Mouse (Mus musculus): ENCODE results near the gene Hist2h2aa1. TPM values are rescaled to one million over a fixed set of nuclear protein-coding genes. Genes with fewer than 3 reads are reported as not detected.
"Not testable (repeated sequence)": the region's sequence is repeated elsewhere in the genome, so short reads cannot be mapped to it uniquely, and the experiment has no call there.

Hist2h2aa1 gene
- total RNA-seq, 2 experiments from 2014 or later = 19.2 TPM; not detected in 1

DNA sequence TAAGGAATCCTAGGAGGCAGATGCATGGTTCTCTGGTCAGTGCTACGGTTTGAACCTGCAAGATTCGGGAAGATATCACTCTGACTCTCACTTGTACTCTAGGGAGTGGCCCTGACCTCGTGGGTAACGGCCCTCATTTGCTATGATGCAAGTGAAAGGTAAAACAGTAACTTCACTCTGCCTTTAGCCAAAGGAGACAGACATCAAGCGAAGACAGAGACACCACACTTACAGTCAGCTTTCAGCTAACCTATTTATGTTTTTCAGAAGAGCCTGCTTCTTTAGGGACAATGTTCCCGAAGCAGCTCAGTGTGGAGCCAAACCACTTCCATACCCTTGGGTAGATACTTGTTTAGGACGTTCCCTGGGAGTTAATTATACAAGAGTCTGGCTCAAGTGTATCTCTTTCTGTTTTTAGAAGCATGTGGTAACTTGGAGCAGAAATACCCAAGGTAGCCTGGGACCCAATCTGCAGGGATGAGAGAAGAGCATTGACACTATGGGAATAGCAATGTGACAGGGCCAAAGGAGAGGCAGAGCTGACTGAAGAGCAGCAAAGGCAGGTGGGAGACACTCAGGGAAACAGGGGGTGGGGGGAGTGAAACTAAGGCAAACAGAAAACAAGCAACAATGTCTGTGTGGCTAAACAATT lies 1.2 kb upstream of the Hist2h2aa1 start:
- DNase-seq (ENCODE audit: extremely low spot score in 1 of 2, low spot score in 2 of 2) = no peak
- intact Hi-C loops (cut with DNase I) = no loop called here
- no peak for TF ChIP-seq CTCF (IDR thresholded peaks at IDR 0.05)
- Histone ChIP-seq H3K4me3 (peak overlapping the region; percentile 83), H3K27ac (peak overlapping the region; percentile 100)

DNA sequence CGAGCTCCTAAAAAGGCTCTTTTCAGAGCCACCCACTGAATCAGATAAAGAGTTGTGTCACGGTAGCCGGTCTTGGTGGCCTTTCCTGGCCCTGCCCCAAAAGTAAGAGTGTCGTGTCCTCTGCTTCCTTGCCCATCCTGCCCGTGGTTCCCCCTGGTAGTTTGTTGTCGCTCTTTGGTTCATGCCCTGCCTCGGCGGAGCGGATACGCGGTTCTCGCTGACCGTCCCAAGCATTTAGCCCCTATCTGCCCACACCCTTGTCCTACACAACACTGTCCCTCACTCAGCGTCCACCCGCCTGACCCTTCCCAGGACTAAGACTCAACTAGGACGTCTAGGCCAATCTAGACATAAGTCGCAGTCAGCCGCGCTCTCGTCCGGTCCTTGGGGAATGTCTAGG lies 721 bp downstream of the Hist2h2aa1 start:
- intact Hi-C loops (cut with DNase I); H3K27ac ChIP-seq; DNase-seq (ENCODE audit: extremely low spot score in 1 of 2, low spot score in 2 of 2): not testable (repeated sequence)
- 0 out of 2 replicates have a peak overlapping the region, but pooled peaks have one; percentile 28 for H3K4me3 ChIP-seq

DNA sequence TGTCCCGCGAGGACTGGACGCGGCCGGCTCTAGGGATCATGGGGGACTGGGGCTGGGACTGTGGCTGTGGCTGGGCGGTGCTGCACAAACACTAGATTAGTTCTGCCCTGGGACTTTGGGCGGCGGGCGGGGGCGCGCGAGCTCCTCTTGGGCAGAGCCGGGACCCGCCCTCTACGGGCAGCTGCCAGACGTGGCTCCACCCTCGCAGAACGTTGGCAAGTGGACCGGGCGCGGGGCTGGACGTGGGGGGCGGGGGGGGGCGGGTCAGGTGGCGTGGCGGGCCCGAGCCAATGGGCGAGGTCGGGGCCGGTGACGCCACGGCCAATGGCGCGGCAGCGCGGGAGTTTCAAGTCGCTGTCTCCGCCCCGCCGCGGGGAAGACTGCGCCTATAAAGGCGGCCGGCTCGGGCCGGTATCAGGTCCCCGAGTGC lies 1.1 kb downstream of the Hist2h2aa1 start, which contains the start of gene Hist2h3c1:
Gene Hist2h3c1 (plus strand): TSS at position 259 of the 430 bp plus-strand sequence.
- DNase-seq (ENCODE audit: extremely low spot score in 1 of 2, low spot score in 2 of 2); H3K27ac ChIP-seq; intact Hi-C loops (cut with DNase I): not testable (repeated sequence)
- 0 out of 2 replicates have a peak within 1 kb of the TSS, but pooled peaks have one; percentile 28 for H3K4me3 ChIP-seq

DNA sequence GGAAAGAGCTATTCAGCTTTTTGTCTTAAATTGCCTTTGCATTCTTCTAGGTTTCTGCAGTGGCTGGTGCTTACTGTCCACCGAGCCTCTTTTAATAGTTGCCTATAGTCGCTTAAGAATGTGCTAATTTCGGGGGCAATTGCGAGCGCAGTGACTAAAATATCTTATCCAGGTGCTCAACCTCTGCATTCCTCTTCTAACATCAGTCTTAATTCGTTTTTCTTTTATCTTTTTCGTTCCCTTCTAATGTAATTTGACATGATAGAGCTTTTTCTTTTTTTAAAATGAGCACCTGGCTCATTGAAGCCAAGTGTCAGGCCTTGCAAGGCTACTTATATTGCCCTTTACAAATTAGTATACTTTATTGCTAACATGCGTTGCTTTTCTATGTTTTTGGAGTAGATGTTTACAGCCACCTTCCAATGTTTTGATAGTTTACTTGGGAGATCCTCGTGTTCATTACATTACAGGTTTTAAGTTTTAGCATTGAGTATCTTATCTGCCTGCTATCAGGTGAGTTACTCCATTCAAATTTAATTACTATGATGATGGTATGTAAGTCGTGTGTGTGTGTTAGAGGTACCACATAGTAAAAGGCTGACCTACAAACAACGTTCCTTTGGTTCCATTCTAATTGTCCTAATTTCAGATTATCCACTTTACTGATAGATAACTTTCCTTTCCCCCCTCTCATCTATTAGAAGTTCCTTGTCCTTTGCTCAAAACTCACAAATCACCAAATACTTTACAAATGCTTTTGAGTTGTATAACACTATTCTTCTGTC lies 2.3 kb downstream of the Hist2h2aa1 start:
- no peak for TF ChIP-seq CTCF (IDR thresholded peaks at IDR 0.05)
- intact Hi-C loops (cut with DNase I) = no loop called here
- no peak for DNase-seq (ENCODE audit: extremely low spot score in 1 of 2, low spot score in 2 of 2)
- Histone ChIP-seq H3K27ac (no peak overlapping the region), H3K4me3 (no peak overlapping the region)

DNA sequence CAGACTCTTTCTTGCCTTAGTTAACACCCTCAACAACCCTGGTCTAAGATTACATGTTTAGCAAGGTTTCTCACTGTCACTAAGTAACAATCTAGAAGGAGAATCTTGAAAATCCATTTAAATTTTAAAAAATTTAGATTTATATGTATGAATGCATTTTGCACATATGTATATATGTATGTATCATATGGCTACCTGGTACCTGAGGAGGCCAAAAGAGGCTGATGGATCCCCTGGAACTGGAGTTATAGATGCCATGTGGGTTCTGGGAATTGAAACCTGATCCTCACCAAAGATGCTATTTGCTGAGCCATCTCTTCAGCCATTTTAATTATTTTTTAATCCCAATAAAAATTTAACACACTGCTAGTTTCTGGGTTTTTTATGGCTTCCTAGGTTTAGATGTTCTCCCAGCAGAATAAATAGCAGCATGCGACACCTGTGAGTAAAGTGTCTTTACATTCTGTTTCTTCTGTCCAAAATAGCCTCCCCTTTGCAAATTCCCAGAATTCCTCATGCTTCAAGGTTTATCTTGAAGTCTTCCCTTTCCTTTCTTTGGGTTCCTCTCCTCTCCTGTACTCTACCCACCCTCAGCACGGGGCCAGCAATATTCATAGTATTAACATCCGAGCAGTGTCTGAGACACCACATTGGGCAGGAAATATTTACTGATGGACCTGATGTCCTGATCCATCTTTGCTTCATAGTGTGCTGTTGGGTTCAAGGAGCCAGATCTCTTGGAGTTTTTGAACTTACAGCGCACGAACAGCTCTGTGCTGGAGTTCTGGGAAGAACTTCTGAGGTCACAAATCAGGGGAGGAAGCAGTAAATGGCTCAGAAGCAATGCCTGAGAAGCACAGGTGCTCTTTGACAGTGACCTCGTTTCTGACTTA lies 3.1 kb downstream of the Hist2h2aa1 start:
- no peak for TF ChIP-seq CTCF (IDR thresholded peaks at IDR 0.05)
- DNase-seq (ENCODE audit: extremely low spot score in 1 of 2, low spot score in 2 of 2) = no peak
- intact Hi-C loops (cut with DNase I) = no loop called here
- H3K4me3 ChIP-seq = no peak overlapping the region
- H3K27ac ChIP-seq = no peak overlapping the region

DNA sequence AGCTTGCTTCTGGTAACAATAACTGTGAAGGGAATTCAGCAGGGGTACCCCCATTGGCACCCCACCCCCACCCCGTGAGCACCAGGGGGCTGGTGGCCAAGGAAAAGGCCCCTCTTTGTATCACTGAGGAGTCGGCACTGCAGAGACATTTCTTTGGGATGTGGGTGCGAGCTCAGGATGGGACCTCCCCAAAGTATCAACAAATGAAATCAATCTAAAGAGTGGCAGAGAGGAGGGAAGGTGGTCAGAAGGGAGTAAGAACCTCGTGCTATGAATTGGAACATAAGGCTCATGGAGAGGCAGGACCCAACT lies 3.7 kb downstream of the Hist2h2aa1 start:
- no peak overlapping the region for H3K4me3 ChIP-seq
- no peak overlapping the region for H3K27ac ChIP-seq
- DNase-seq (ENCODE audit: extremely low spot score in 1 of 2, low spot score in 2 of 2) = no peak
- no peak for TF ChIP-seq CTCF (IDR thresholded peaks at IDR 0.05)
- intact Hi-C loops (cut with DNase I) = no loop called here

DNA sequence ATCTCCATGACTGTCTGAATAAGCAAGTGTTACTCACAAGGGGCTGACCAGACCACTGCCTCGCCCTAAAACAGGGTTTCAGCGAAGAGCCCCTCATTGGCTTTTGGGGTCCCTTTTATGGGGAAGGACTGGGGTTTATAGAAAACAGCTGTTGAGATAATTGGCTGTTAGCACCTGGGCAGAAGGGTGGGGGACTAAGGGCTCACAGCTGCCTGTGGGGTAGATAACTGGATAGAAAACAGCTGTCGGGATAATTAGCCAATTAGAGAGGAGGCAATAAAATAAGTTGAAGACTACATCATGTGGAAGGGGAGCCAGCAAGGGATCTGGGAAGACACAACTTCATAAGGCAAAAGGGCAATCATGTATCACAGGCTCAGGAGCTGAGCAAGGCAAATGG lies 5.6 kb downstream of the Hist2h2aa1 start:
- TF ChIP-seq CTCF (IDR thresholded peaks at IDR 0.05) = no peak
- H3K27ac ChIP-seq = no peak overlapping the region
- no peak for DNase-seq (ENCODE audit: extremely low spot score in 1 of 2, low spot score in 2 of 2)
- intact Hi-C loops (cut with DNase I) = no loop called here
- no peak overlapping the region for H3K4me3 ChIP-seq

DNA sequence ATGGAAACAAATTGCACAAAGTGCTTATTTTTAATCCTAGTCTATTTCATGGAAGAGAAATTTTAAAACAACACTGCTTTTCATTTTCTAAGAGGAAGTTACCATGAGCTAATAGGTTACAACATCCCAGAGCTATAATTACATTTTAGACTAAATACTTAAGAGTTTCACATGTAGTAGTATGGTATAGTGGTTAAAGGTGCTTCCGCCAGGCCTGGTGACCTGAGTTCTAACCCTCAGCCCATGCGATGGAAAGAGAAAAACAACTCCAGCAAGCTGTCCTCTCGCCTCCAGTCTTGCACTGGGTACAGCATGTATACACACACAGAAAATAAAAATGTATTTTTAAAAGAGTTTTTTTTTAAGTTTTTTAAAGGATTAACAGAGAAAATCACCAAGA lies 6.5 kb downstream of the Hist2h2aa1 start:
- intact Hi-C loops (cut with DNase I) = no loop called here
- Histone ChIP-seq H3K27ac (no peak overlapping the region), H3K4me3 (no peak overlapping the region)
- DNase-seq (ENCODE audit: extremely low spot score in 1 of 2, low spot score in 2 of 2) = no peak
- no peak for TF ChIP-seq CTCF (IDR thresholded peaks at IDR 0.05)

DNA sequence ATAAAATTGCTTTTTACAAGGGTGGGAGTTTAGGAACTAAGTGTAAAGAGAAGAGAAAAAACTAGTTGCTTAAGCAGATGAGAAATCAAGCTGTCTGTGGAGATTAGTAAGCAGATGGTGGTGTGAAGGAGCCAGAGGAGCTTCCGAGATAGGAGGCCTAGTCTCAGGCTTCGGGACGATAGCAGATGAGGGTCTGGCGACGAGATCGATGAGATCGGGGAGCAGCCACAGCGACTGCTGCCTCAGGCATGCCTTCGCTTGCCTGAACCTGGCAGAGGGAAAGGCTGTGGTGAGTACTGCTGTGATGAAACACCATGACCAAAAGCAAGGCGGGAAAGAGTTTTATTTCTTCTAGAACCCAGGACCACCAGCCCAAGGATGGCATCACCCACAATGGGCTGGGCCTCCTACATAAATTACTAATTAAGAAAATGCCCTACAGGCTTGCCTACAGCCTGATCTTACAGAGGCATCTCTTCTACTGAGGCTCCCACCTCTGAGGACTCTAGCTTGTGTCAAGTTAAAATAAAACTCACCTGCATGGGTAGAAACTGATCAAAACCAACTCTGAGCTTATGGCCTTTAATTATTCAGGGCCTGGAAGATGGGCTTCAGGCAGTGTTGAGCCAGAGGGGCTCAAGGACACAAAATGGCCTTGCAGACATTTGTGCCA lies 9.5 kb downstream of the Hist2h2aa1 start:
- intact Hi-C loops (cut with DNase I) = no loop called here
- Histone ChIP-seq H3K4me3 (no peak overlapping the region), H3K27ac (no peak overlapping the region)
- DNase-seq (ENCODE audit: extremely low spot score in 1 of 2, low spot score in 2 of 2) = no peak
- TF ChIP-seq CTCF (IDR thresholded peaks at IDR 0.05) = no peak

DNA sequence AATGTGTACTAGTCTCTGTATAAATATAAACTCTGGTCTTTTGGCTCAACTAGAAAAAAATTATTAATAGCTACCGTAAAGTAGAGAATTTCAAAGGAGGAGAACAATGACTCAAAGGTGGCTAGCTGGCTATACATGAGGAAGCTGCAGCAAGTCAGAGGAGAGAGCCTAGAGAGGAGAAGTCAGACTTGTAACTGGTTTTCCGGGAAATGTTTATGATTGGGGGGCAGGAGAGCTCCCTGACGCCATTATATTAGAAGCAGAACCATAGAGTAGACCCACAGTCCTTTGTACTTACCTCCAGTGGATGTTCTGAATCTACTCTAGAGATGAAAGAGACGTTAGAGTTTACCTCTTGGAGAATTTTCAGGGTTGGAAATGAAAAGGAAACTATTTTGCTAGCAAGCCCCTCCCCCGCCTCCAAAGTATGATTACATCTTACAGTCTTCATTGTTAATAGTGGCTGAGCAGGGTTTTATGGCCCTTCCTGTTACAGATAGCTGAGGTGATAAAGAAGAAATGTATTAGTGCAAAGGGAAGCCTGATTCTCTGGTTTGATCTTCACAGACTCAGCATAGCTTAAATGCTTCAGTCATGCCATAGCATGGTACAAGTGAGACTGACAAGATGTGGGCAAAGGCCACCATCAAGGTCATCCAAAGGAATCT lies 10.8 kb downstream of the Hist2h2aa1 start:
- no peak overlapping the region for H3K27ac ChIP-seq
- intact Hi-C loops (cut with DNase I) = no loop called here
- DNase-seq (ENCODE audit: extremely low spot score in 1 of 2, low spot score in 2 of 2) = no peak
- H3K4me3 ChIP-seq = no peak overlapping the region
- TF ChIP-seq CTCF (IDR thresholded peaks at IDR 0.05) = no peak

DNA sequence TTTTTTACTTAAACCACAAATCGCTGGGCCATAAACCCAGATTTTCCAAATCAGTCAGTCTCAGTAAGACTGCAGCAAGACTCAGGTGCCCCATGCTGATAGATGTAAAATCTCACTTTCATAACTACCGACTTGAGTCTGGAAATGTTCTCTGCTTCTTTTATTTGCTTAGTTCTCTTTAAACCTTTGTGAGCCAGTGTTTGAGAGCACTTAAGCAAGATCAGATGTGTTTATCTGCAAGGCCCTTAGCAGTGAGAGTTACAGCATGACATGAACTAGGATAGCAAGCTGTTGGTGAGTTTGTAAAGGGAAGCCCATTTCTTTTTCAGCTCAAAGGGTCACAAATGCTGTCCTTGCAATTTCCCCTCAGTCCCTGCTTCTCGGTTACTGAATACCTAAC lies 11.9 kb downstream of the Hist2h2aa1 start:
- intact Hi-C loops (cut with DNase I) = no loop called here
- no peak for DNase-seq (ENCODE audit: extremely low spot score in 1 of 2, low spot score in 2 of 2)
- H3K27ac ChIP-seq = no peak overlapping the region
- no peak for TF ChIP-seq CTCF (IDR thresholded peaks at IDR 0.05)
- no peak overlapping the region for H3K4me3 ChIP-seq

Measured in left cerebral cortex, adult 2 months (tissue).